Mouse (Mus musculus) adrenal gland, postnatal 25 days (tissue): ENCODE measurements at regions not wholly inside any gene's neighbourhood (a gene's known extent, or its start where the extent isn't known, plus 50 kb on each side); places are given as distances from the start of the nearest gene placed in this dataset.

ENCODE experiments used
- DNase-seq: peaks from one replicate; pipeline ENCODE4 v3.0.0; 2021; ENCODE audit warnings: mixed read lengths

GRCm38 (mm10) chr1:100551293-100551692, 778.7 kb downstream of the Cntnap5b start:
- no peak for DNase-seq

DNA sequence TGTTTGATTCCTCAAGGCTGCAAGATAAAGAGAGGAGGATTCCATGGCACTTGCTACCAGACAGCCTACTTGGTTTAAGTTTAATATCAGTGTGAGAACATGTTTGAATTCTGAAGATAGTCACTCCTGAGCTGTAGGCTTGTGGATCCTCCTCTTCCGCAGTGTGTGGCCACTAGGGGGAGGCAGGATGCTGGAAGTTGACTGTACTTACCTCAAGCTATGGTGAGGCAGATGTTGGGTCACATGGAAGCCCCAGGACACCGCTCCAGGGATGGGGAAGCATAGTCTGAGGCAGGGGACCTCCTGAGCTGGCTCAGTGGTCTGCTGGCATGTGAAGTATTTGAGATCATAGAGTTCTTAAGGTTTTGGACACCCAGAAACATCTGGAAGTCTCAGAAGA, 784.4 kb downstream of the Cntnap5b start:
- DNase-seq: peak; percentile 12
